Mouse (Mus musculus): Measurements from ENCODE around the gene Ap2a2.

GRCm38 (mm10) chr7:141566587-141566986, 4.6 kb downstream of the Ap2a2 start:
- TF ChIP-seq ZC3H11A (IDR thresholded peaks at IDR 0.05; ENCODE audit: borderline replicate concordance, low read depth, low read length) (no peak), CHD2 (IDR thresholded peaks at IDR 0.05; ENCODE audit: low read depth, low read length) (no peak), HCFC1 (IDR thresholded peaks at IDR 0.05; ENCODE audit: borderline replicate concordance, insufficient read depth, low read length) (no peak)

Measured in ES-E14 (cell line).